Mouse (Mus musculus) G1E (cell line): ENCODE measurements around the gene Bahd1. TPM values are rescaled to one million over a fixed set of nuclear protein-coding genes. Genes with fewer than 3 reads are reported as not detected.

Experiments
- ATAC-seq: 2 replicates; pipeline ENCODE4 v1.8.0; 2016; ENCODE audit warnings: mild to moderate bottlenecking; ENCODE audit not compliant: insufficient number of reproducible peaks, poor library complexity, low FRiP score, severe bottlenecking; ENCODE audit errors: extremely low read depth
- DNase-seq: peaks from one replicate; pipeline ENCODE4 v3.0.0; 2012; ENCODE audit warnings: low spot score
- H3K27me3 ChIP-seq: 2 replicates; pipeline ENCODE4 v1.6.1; 2012; ENCODE audit warnings: mild to moderate bottlenecking, low read length, inconsistent platforms; ENCODE audit not compliant: insufficient read depth
- H3K36me3 ChIP-seq: replicated peaks from 2 replicates; pipeline ENCODE3; 2012; ENCODE audit warnings: mild to moderate bottlenecking, inconsistent platforms
- H3K4me1 ChIP-seq: 2 replicates; pipeline ENCODE4 v1.6.1; 2012; ENCODE audit warnings: low read depth, low read length, inconsistent platforms, mixed read lengths; ENCODE audit not compliant: insufficient read depth
- H3K4me3 ChIP-seq: 2 replicates; pipeline ENCODE4 v1.5.1; 2012; ENCODE audit warnings: low read depth, mild to moderate bottlenecking, inconsistent platforms, low read length, moderate library complexity, mixed read lengths
- H3K9me3 ChIP-seq: replicated peaks from 2 replicates; pipeline ENCODE4 v1.6.1; 2012; ENCODE audit warnings: inconsistent platforms
- CTCF ChIP-seq: IDR thresholded peaks from 2 replicates; pipeline ENCODE4 v1.5.1; 2012; ENCODE audit warnings: low read depth, low read length, inconsistent platforms, mixed read lengths
- GATA1 ChIP-seq: IDR thresholded peaks from 2 replicates; pipeline ENCODE4 v1.6.1; 2012; ENCODE audit warnings: borderline replicate concordance, low read length, inconsistent platforms, mixed read lengths
- GATA2 ChIP-seq: IDR thresholded peaks from 2 replicates; pipeline ENCODE4 v1.6.1; 2012; ENCODE audit warnings: low read depth, low read length, inconsistent platforms, borderline replicate concordance
- POLR2AphosphoS5 ChIP-seq: IDR thresholded peaks from 2 replicates; pipeline ENCODE4 v1.6.1; 2012; ENCODE audit warnings: low read depth, low read length, inconsistent platforms; ENCODE audit not compliant: insufficient replicate concordance
- TAL1 ChIP-seq: conservative IDR thresholded peaks from 2 replicates; pipeline ENCODE4 v1.6.1; 2012; ENCODE audit warnings: low read depth, low read length, inconsistent platforms, mixed read lengths
- polyA plus RNA-seq: library from polyadenylated mRNA; stranded (reverse); fragments of >175 nt; gene quantifications from 2 replicates; pipeline ENCODE4 v1.2.3, GENCODE M21; 2012
- total RNA-seq, 2 experiments: library from RNA; stranded (forward) in 1 of 2; stranded (reverse) in 1 of 2; fragments of 200-1000 nt in 1 of 2; fragments of >200 nt in 1 of 2; fragmentation: Nextera tagmentation in 1 of 2; gene quantifications; 2 replicates each; pipeline ENCODE4 v1.2.3; 2014 to 2017

The Bahd1 gene
- total and polyA plus RNA-seq, 3 experiments: 12.5 to 135 (median 53.9) TPM

DNA sequence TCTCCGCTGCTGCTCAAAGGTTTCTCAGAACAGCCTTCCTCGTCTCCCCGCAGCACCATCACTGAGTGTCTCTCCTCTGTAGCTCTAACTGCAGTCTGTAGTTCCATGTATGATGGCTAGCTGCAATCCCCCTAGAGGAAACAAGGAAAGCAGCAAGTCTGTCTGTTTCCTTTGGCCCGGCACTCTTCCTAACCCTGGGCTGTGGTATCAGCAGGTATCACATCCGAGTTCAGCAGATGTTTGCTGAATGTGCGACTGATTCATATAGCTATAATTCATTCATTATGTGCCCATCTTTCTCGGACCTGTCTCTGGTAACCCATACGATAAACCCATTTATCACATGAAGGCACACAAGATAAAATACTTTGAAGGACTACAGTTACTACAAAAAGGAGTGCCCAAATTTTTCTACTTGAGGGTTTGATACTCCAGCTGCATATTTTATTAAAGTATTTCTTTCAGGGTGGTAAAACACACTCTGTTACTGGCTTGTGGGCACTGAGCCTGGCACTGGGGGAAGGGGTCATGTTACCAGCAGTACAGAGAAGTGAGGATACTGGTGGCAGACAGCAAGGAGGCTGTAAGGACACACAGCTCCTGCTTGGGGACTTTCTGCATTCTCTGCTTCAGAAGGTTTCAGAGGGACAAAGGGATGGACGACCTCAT, 63.0 kb downstream of the Bahd1 start:
- DNase-seq (no peak), ATAC-seq (peak; percentile 45)
- peak overlapping the region; percentile 1; the same call in 1 of the 2 replicates for H3K4me3 ChIP-seq
- no peaks in the 10 kb centered on the region for H3K36me3 ChIP-seq
- no peaks in the 10 kb centered on the region for H3K27me3 ChIP-seq
- no peaks in the 10 kb centered on the region for H3K9me3 ChIP-seq
- TF ChIP-seq GATA1: no peak
- TF ChIP-seq GATA2: no peak
- TF ChIP-seq POLR2AphosphoS5: no peak
- peak; percentile 46 for TF ChIP-seq CTCF
- TF ChIP-seq TAL1: no peak
- peaks cover 69% of the 10 kb centered on the region for H3K4me1 ChIP-seq

DNA sequence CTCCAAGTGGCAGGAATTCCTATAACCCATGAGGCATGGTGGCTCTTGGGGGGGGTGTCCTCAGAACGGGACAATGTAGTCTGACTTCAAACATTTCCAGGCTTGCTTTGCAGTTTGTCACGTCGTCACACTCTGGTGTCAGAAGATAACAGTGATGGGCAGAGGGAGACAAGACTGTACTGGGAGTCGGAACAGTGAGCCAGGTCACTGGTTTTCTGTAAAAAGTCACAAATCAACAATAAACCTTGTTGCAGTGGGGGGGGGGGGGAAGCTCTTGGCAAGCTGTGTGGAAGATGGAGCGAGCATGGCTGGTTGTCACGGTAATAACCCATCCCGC, 63.5 kb downstream of the Bahd1 start:
- no peaks in the 10 kb centered on the region for H3K36me3 ChIP-seq
- H3K4me3 ChIP-seq: no peak overlapping the region; the same call in 1 of the 2 replicates
- peaks cover 67% of the 10 kb centered on the region for H3K4me1 ChIP-seq
- H3K9me3 ChIP-seq: no peaks in the 10 kb centered on the region
- no peak for DNase-seq
- 0 out of 2 replicates have a peak, but pooled peaks have one; percentile 18 for ATAC-seq
- TF ChIP-seq CTCF (no peak), GATA1 (no peak), GATA2 (no peak), TAL1 (no peak; the same call in 1 of the 2 replicates), POLR2AphosphoS5 (no peak)
- H3K27me3 ChIP-seq: no peaks in the 10 kb centered on the region

DNA sequence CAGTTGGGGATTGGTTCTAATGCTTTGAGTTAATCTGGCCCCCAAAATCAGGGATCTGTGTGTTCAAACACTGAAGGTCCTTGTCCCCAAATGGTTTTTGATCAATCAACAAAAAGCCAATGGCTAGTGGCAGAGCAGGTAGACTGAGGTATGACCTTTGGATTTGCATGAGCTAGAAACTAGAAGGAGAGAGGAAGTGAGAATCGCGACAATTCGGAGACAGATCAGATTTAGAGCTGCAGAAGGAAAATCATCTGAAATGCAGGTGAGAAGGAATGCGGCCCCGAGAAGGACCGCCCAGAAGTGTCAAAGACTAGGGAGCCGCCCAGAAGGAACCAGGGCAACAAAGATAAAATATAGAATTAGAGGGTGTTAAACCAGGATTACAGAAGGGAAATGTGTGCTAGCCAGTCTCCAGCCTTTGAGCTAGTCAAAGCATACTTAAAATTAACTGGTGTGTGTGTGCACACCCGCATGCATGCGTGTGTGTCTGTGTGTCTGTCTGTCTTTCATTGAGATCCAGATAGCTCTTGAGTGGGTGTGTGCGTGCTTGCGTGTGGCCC, 69.5 kb downstream of the Bahd1 start:
- Histone ChIP-seq H3K27me3 (no peaks in the 10 kb centered on the region), H3K4me3 (no peak overlapping the region), H3K4me1 (peaks cover 45% of the 10 kb centered on the region), H3K36me3 (no peaks in the 10 kb centered on the region), H3K9me3 (no peaks in the 10 kb centered on the region)
- ATAC-seq: no peak
- no peak for DNase-seq
- TF ChIP-seq TAL1 (no peak), GATA1 (no peak), POLR2AphosphoS5 (no peak), CTCF (no peak), GATA2 (no peak)

DNA sequence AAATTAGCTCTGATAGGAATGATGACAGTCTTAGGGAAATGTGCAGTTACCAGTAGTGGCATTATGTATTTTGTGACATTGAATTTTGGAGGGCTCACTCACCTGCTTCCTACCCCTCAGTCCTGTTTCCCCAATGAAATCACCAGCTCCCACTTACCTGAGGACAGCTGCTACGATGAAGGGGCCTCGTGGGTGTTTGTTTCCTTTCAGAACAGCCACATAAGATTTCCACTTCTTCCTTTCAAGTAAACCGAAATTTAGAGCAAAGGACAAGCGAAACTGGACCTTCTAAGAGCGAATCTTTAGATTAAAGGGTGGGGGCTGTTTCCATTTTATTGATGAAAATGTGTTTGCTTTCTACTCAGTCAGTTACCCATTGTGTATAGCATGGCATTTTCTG, 71.9 kb downstream of the Bahd1 start:
- TF ChIP-seq CTCF (no peak), TAL1 (no peak), POLR2AphosphoS5 (no peak), GATA2 (no peak), GATA1 (no peak)
- Histone ChIP-seq H3K4me3 (no peak overlapping the region), H3K9me3 (no peaks in the 10 kb centered on the region), H3K27me3 (no peaks in the 10 kb centered on the region), H3K36me3 (no peaks in the 10 kb centered on the region), H3K4me1 (peaks cover 55% of the 10 kb centered on the region)
- no peak for ATAC-seq
- DNase-seq: no peak

DNA sequence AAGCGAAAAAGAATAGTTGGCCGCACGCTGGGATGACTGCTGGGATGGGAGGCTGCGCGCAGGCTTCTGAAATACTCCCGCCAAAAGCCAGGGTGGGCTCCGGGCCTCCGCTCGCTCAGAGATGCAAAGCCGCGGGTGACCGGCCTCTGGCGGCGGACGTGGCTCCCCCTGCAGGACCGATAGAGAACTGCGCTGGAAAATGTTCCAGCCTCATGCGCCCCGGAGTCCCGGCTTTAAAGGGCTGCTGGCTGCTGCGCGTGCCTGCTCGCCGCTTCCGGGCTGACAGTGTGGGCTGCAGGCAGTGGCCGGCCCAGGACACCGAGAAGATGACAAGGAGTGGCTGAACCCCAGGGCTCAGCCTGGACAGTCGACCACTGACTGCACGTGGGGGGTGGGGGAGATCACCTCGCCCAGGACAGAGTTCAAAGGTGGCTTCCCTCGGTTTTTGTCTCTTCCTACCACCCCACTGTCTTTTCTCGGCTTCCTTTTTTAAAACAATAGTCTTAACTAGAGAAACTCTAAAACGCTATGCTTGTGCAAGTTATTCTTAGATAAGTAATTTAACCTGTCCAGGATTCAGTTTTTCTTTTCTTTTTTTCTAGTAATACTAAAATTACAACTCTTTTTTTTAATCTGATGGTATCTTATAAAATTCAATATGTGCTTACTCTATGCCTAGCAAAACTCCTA, 72.7 kb downstream of the Bahd1 start:
- TF ChIP-seq CTCF (peak; percentile 62), POLR2AphosphoS5 (no peak)
- Histone ChIP-seq H3K9me3 (no peaks in the 10 kb centered on the region), H3K36me3 (no peaks in the 10 kb centered on the region), H3K27me3 (no peaks in the 10 kb centered on the region), H3K4me1 (peaks cover 58% of the 10 kb centered on the region), H3K4me3 (peak overlapping the region; percentile 74)
- peak; percentile 71 for ATAC-seq
- peak; percentile 77 for DNase-seq

Other genes with a start within 250 kb of the Bahd1 start
- gene Pak6, start 237.1 kb upstream of the Bahd1 start, total RNA-seq (2014; fragmentation: Nextera tagmentation): 7.9 and 9.6 TPM in 2 replicates
- 6.2 and 10.0 TPM in 2 replicates for gene Pak6, start 237.1 kb upstream of the Bahd1 start, total RNA-seq (2017)
- 28.0 and 34.2 TPM in 2 replicates for gene Pak6, start 237.1 kb upstream of the Bahd1 start, polyA plus RNA-seq
- gene Ankrd63, start 196.4 kb upstream of the Bahd1 start, total RNA-seq (2014; fragmentation: Nextera tagmentation): 0.15 TPM in 1 of 2 replicates, not detected in the other
- under 0.01 and 0.05 TPM in 2 replicates for gene Ankrd63, start 196.4 kb upstream of the Bahd1 start, total RNA-seq (2017)
- not detected in 2 replicates for gene Ankrd63, start 196.4 kb upstream of the Bahd1 start, polyA plus RNA-seq
- gene Plcb2, start 171.9 kb upstream of the Bahd1 start, total RNA-seq (2014; fragmentation: Nextera tagmentation): 25.6 and 30.6 TPM in 2 replicates
- gene Plcb2, start 171.9 kb upstream of the Bahd1 start, total RNA-seq (2017): 7.3 and 8.5 TPM in 2 replicates
- gene Plcb2, start 171.9 kb upstream of the Bahd1 start, polyA plus RNA-seq: 4.5 and 5.4 TPM in 2 replicates
- gene Inafm2, start 154.6 kb upstream of the Bahd1 start, total RNA-seq (2014; fragmentation: Nextera tagmentation): 24.8 and 26.5 TPM in 2 replicates
- 14.8 and 16.0 TPM in 2 replicates for gene Inafm2, start 154.6 kb upstream of the Bahd1 start, total RNA-seq (2017)
- 21.0 and 28.6 TPM in 2 replicates for gene Inafm2, start 154.6 kb upstream of the Bahd1 start, polyA plus RNA-seq
- gene Ccdc9b, start 137.7 kb upstream of the Bahd1 start, total RNA-seq (2014; fragmentation: Nextera tagmentation): not detected in 2 replicates
- gene Ccdc9b, start 137.7 kb upstream of the Bahd1 start, total RNA-seq (2017): 0.05 and 0.06 TPM in 2 replicates
- gene Ccdc9b, start 137.7 kb upstream of the Bahd1 start, polyA plus RNA-seq: not detected in 2 replicates
- not detected in 2 replicates for gene Phgr1, start 127.6 kb upstream of the Bahd1 start, total RNA-seq (2014; fragmentation: Nextera tagmentation)
- gene Phgr1, start 127.6 kb upstream of the Bahd1 start, total RNA-seq (2017): not detected in 2 replicates
- gene Phgr1, start 127.6 kb upstream of the Bahd1 start, polyA plus RNA-seq: not detected in 2 replicates
- not detected in 2 replicates for gene Disp2, start 120.7 kb upstream of the Bahd1 start, total RNA-seq (2014; fragmentation: Nextera tagmentation)
- gene Disp2, start 120.7 kb upstream of the Bahd1 start, total RNA-seq (2017): 0.16 and 0.17 TPM in 2 replicates
- gene Disp2, start 120.7 kb upstream of the Bahd1 start, polyA plus RNA-seq: 0.03 and 0.04 TPM in 2 replicates
- gene Knstrn, start 86.4 kb upstream of the Bahd1 start, total RNA-seq (2014; fragmentation: Nextera tagmentation): 40.6 and 65.7 TPM in 2 replicates
- gene Knstrn, start 86.4 kb upstream of the Bahd1 start, total RNA-seq (2017): 78.0 and 98.1 TPM in 2 replicates
- gene Knstrn, start 86.4 kb upstream of the Bahd1 start, polyA plus RNA-seq: 86.4 and 137 TPM in 2 replicates
- 13.4 and 18.5 TPM in 2 replicates for gene Ivd, start 38.4 kb upstream of the Bahd1 start, total RNA-seq (2014; fragmentation: Nextera tagmentation)
- gene Ivd, start 38.4 kb upstream of the Bahd1 start, total RNA-seq (2017): 22.2 and 25.4 TPM in 2 replicates
- 11.4 and 11.5 TPM in 2 replicates for gene Ivd, start 38.4 kb upstream of the Bahd1 start, polyA plus RNA-seq
- gene Chst14, start 26.1 kb downstream of the Bahd1 start, total RNA-seq (2014; fragmentation: Nextera tagmentation): 2.5 and 4.3 TPM in 2 replicates
- gene Chst14, start 26.1 kb downstream of the Bahd1 start, total RNA-seq (2017): 1.2 and 1.3 TPM in 2 replicates
- gene Chst14, start 26.1 kb downstream of the Bahd1 start, polyA plus RNA-seq: 4.9 and 7.0 TPM in 2 replicates
- 18.5 and 27.3 TPM in 2 replicates for gene Ccdc32, start 129.0 kb downstream of the Bahd1 start, total RNA-seq (2014; fragmentation: Nextera tagmentation)
- 28.1 and 33.0 TPM in 2 replicates for gene Ccdc32, start 129.0 kb downstream of the Bahd1 start, total RNA-seq (2017)
- gene Ccdc32, start 129.0 kb downstream of the Bahd1 start, polyA plus RNA-seq: 13.7 and 20.1 TPM in 2 replicates
- gene Rpusd2, start 134.4 kb downstream of the Bahd1 start, total RNA-seq (2014; fragmentation: Nextera tagmentation): 24.8 and 26.7 TPM in 2 replicates
- gene Rpusd2, start 134.4 kb downstream of the Bahd1 start, total RNA-seq (2017): 15.4 and 18.5 TPM in 2 replicates
- gene Rpusd2, start 134.4 kb downstream of the Bahd1 start, polyA plus RNA-seq: 7.6 and 8.3 TPM in 2 replicates
- 174 and 183 TPM in 2 replicates for gene Knl1, start 146.7 kb downstream of the Bahd1 start, total RNA-seq (2014; fragmentation: Nextera tagmentation)
- gene Knl1, start 146.7 kb downstream of the Bahd1 start, total RNA-seq (2017): 75.2 and 85.0 TPM in 2 replicates
- 13.6 and 14.1 TPM in 2 replicates for gene Knl1, start 146.7 kb downstream of the Bahd1 start, polyA plus RNA-seq
- gene Rad51, start 212.4 kb downstream of the Bahd1 start, total RNA-seq (2014; fragmentation: Nextera tagmentation): 37.2 and 55.1 TPM in 2 replicates
- gene Rad51, start 212.4 kb downstream of the Bahd1 start, total RNA-seq (2017): 27.9 and 40.0 TPM in 2 replicates
- 28.8 and 40.3 TPM in 2 replicates for gene Rad51, start 212.4 kb downstream of the Bahd1 start, polyA plus RNA-seq